Mouse (Mus musculus) small intestine, adult 2 months (tissue): ENCODE measurements at regions not wholly inside any gene's neighbourhood (a gene's known extent, or its start where the extent isn't known, plus 50 kb on each side); places are given as distances from the start of the nearest gene placed in this dataset.

ENCODE experiments used
- H3K27ac ChIP-seq: fragments of 200-500 bp; 2 replicates; pipeline ENCODE4 v1.5.1; 2012; ENCODE audit warnings: low read depth, low read length, control low read depth, inconsistent platforms; ENCODE audit not compliant: insufficient read depth
- H3K27me3 ChIP-seq: fragments of 200-500 bp; 2 replicates; pipeline ENCODE4 v1.6.1; 2012; ENCODE audit warnings: mild to moderate bottlenecking, moderate library complexity, low read length, inconsistent platforms; ENCODE audit not compliant: control insufficient read depth, insufficient read depth
- H3K36me3 ChIP-seq: fragments of 200-500 bp; 2 replicates; pipeline ENCODE4 v1.6.1; 2012; ENCODE audit warnings: mild to moderate bottlenecking, low read length, control low read depth, inconsistent platforms; ENCODE audit not compliant: control insufficient read depth, insufficient read depth
- H3K4me1 ChIP-seq: fragments of 200-500 bp; 2 replicates; pipeline ENCODE4 v1.6.1; 2012; ENCODE audit warnings: low read length, inconsistent platforms, mixed read lengths; ENCODE audit not compliant: control insufficient read depth, insufficient read depth, insufficient read length
- H3K4me3 ChIP-seq: fragments of 200-500 bp; 2 replicates; pipeline ENCODE4 v1.5.1; 2012; ENCODE audit warnings: low read depth, mild to moderate bottlenecking, control low read depth, inconsistent platforms, low read length, moderate library complexity
- CTCF ChIP-seq: fragments of 200-500 bp; IDR thresholded peaks from 2 replicates; pipeline ENCODE4 v1.5.1; 2012; ENCODE audit warnings: low read depth, mild to moderate bottlenecking, control low read depth, inconsistent platforms, low read length, moderate library complexity, mixed read lengths; ENCODE audit not compliant: insufficient replicate concordance, insufficient read length; ENCODE audit errors: extremely low read depth
- POLR2A ChIP-seq: fragments of 200-500 bp; IDR thresholded peaks from 2 replicates; pipeline ENCODE4 v1.6.1; 2012; ENCODE audit warnings: low read depth, mild to moderate bottlenecking, control low read depth, inconsistent platforms, low read length, moderate library complexity
- WGBS: fragments of 180-500 bp; shearing (Covaris S2); methylation state at CpG from one replicate; pipeline ENCODE4 v1.1.7; 2018; 5-methylcytosine and 5-hydroxymethylcytosine counted together

DNA sequence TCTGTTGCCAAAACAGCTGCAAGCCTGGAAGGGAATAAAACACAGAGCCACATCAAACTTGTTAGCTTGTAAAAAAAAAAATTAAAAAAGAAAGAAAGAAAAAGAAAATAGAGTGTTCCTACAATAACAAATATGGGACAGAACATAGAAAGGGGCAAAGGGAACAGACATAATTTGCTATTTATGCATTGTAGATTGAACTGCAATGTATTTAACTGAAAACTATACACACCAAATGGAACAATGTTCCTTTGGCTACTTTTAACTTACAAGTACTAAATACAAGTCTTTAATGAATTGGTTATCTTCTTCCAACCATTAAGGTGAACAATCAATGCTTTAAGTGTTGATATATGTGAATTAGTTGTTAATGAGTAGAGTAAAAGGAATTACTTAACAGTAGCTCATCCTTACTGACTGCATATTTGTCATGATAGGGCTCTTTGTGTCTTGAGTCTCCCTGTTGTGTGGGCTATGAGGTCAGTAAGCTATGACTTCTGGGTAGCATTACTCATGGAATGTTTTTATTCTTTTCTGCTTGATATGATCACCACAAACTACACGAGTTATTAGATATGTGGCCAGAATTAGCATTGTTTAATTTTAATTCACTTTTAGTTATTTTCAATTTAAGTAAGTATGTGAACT lies 597.0 kb upstream of the Megf9 start:
- Histone ChIP-seq H3K4me3 (no peak overlapping the region), H3K27me3 (no peaks in the 10 kb centered on the region), H3K4me1 (no peaks in the 10 kb centered on the region), H3K36me3 (no peaks in the 10 kb centered on the region), H3K27ac (no peak overlapping the region)
- TF ChIP-seq POLR2A (no peak), CTCF (no peak)
- WGBS, result 69% methylated on average over 1 of the region's 1 CpGs

DNA sequence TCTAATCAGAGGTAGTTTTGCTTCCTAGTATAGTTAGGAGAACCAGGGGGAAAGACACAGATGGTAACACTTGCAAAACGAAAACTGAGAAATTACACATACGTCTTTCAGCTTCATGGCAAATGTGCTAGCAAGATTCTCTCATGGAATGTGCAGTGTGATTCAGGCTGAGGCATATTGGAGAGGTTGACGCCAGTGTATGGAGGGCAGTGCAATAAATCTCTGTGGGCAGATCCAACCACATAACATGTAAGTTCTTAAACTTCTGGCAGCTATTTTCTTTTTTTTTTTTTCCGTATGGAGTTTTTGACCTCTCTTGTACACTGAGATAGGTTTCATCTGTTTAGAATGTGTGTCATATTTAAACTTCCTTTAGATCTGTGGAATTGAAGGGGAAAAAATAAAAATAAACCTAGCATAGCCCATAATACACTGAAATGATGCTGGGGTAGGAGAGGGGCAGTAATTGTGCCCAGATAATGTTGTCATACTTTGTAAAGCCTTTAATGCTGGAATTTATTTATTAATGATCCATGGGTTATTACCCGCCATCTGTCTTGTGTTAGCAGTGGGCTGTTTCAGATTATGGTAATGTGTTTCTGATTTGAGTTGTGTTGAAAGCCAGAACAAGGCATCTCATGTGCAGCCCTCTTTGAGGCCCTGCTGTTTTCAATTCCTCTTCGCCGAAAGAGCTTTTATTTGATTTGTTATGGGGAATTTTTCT lies 596.3 kb upstream of the Megf9 start:
- WGBS, result 71% methylated on average over 7 of the region's 7 CpGs
- Histone ChIP-seq H3K36me3 (no peaks in the 10 kb centered on the region), H3K4me3 (no peak overlapping the region), H3K27me3 (no peaks in the 10 kb centered on the region), H3K4me1 (no peaks in the 10 kb centered on the region), H3K27ac (no peak overlapping the region)
- TF ChIP-seq POLR2A (no peak), CTCF (no peak)

GRCm38 (mm10) chr4:71129306-71129705 lies 594.5 kb upstream of the Megf9 start:
- 55% methylated on average over 1 of the region's 1 CpGs for WGBS
- H3K36me3 ChIP-seq, result no peaks in the 10 kb centered on the region
- no peaks in the 10 kb centered on the region for H3K27me3 ChIP-seq
- no peak overlapping the region for H3K27ac ChIP-seq
- H3K4me1 ChIP-seq, result no peaks in the 10 kb centered on the region
- TF ChIP-seq POLR2A (no peak), CTCF (no peak)
- H3K4me3 ChIP-seq, result no peak overlapping the region
